Mouse (Mus musculus): ENCODE data around the gene Ahdc1. TPM values are rescaled to one million over a fixed set of nuclear protein-coding genes. Genes with fewer than 3 reads are reported as not detected.

Ahdc1 gene
- total and polyA plus RNA-seq, 2 experiments from 2014 or later, result 5.2 to 40.5 TPM

- peak overlapping the region; percentile 41 for H3K27ac ChIP-seq (ENCODE audit: low read depth)
- ATAC-seq (ENCODE audit: insufficient read depth, low read depth) (no peak), DNase-seq (ENCODE audit: low spot score) (no peak)
- no peak for TF ChIP-seq EP300 (IDR thresholded peaks at IDR 0.05; ENCODE audit: low read depth)
- TF ChIP-seq CTCF (IDR thresholded peaks at IDR 0.05; ENCODE audit: low read depth), result no peak
- H3K9me3 ChIP-seq (replicated peaks; ENCODE audit: control insufficient read depth, low read length), result no peaks in the 10 kb centered on the region
- H3K4me2 ChIP-seq (ENCODE audit: low read depth, low read length), result no peak overlapping the region
- H3K4me3 ChIP-seq (ENCODE audit: low read depth, low read length), result no peak overlapping the region
- 0 out of 2 replicates have a peak, but pooled peaks cover 8% of the 10 kb centered on the region for H3K36me3 ChIP-seq (replicated peaks; ENCODE audit: control insufficient read depth, insufficient read depth, low read length)
- no peak overlapping the region for H3K9ac ChIP-seq (replicated peaks; ENCODE audit: low read depth, low read length)
- 69% methylated on average over 13 of the region's 13 CpGs for WGBS
- H3K27me3 ChIP-seq (ENCODE audit: control insufficient read depth, insufficient read depth, low read length), result no peaks in the 10 kb centered on the region
- peaks cover 77% of the 10 kb centered on the region for H3K4me1 ChIP-seq (ENCODE audit: control insufficient read depth, insufficient read depth)
Measured at GRCm38 (mm10) chr4:133052995-133053572, 42.0 kb downstream of the Ahdc1 start.

GRCm38 (mm10) chr4:133054530-133054929 is 43.5 kb downstream of the Ahdc1 start:
- Histone ChIP-seq H3K4me3 (ENCODE audit: low read depth, low read length) (no peak overlapping the region), H3K27ac (ENCODE audit: low read depth) (no peak overlapping the region), H3K4me2 (ENCODE audit: low read depth, low read length) (no peak overlapping the region), H3K27me3 (ENCODE audit: control insufficient read depth, insufficient read depth, low read length) (no peaks in the 10 kb centered on the region), H3K4me1 (ENCODE audit: control insufficient read depth, insufficient read depth) (peaks cover 73% of the 10 kb centered on the region), H3K36me3 (replicated peaks; ENCODE audit: control insufficient read depth, insufficient read depth, low read length) (0 out of 2 replicates have a peak, but pooled peaks cover 8% of the 10 kb centered on the region), H3K9me3 (replicated peaks; ENCODE audit: control insufficient read depth, low read length) (no peaks in the 10 kb centered on the region), H3K9ac (replicated peaks; ENCODE audit: low read depth, low read length) (no peak overlapping the region)
- no peak for DNase-seq (ENCODE audit: low spot score)
- TF ChIP-seq CTCF (IDR thresholded peaks at IDR 0.05; ENCODE audit: low read depth) (no peak), EP300 (IDR thresholded peaks at IDR 0.05; ENCODE audit: low read depth) (no peak)
- 77% methylated on average over 6 of the region's 6 CpGs for WGBS
- no peak for ATAC-seq (ENCODE audit: insufficient read depth, low read depth)

GRCm38 (mm10) chr4:133055163-133055951 is 44.3 kb downstream of the Ahdc1 start:
- Histone ChIP-seq H3K9me3 (replicated peaks; ENCODE audit: control insufficient read depth, low read length) (no peaks in the 10 kb centered on the region), H3K36me3 (replicated peaks; ENCODE audit: control insufficient read depth, insufficient read depth, low read length) (0 out of 2 replicates have a peak, but pooled peaks cover 8% of the 10 kb centered on the region), H3K9ac (replicated peaks; ENCODE audit: low read depth, low read length) (no peak overlapping the region), H3K27me3 (ENCODE audit: control insufficient read depth, insufficient read depth, low read length) (no peaks in the 10 kb centered on the region), H3K4me3 (ENCODE audit: low read depth, low read length) (no peak overlapping the region), H3K4me2 (ENCODE audit: low read depth, low read length) (no peak overlapping the region), H3K27ac (ENCODE audit: low read depth) (peak overlapping the region; percentile 75), H3K4me1 (ENCODE audit: control insufficient read depth, insufficient read depth) (peaks cover 65% of the 10 kb centered on the region)
- ATAC-seq (ENCODE audit: insufficient read depth, low read depth) (no peak), DNase-seq (ENCODE audit: low spot score) (no peak)
- no peak for TF ChIP-seq CTCF (IDR thresholded peaks at IDR 0.05; ENCODE audit: low read depth)
- TF ChIP-seq EP300 (IDR thresholded peaks at IDR 0.05; ENCODE audit: low read depth), result no peak
- WGBS, result 77% methylated on average over 8 of the region's 8 CpGs

- H3K9ac ChIP-seq (replicated peaks; ENCODE audit: low read depth, low read length), result no peak overlapping the region
- no peaks in the 10 kb centered on the region for H3K27me3 ChIP-seq (ENCODE audit: control insufficient read depth, insufficient read depth, low read length)
- no peaks in the 10 kb centered on the region for H3K9me3 ChIP-seq (replicated peaks; ENCODE audit: control insufficient read depth, low read length)
- ATAC-seq (ENCODE audit: insufficient read depth, low read depth) (peak; percentile 79), DNase-seq (ENCODE audit: low spot score) (peak; percentile 91)
- no peak overlapping the region for H3K4me3 ChIP-seq (ENCODE audit: low read depth, low read length)
- H3K36me3 ChIP-seq (replicated peaks; ENCODE audit: control insufficient read depth, insufficient read depth, low read length), result 0 out of 2 replicates have a peak, but pooled peaks cover 17% of the 10 kb centered on the region
- peak overlapping the region; percentile 13; the same call in 1 of the 2 replicates for H3K4me2 ChIP-seq (ENCODE audit: low read depth, low read length)
- TF ChIP-seq EP300 (IDR thresholded peaks at IDR 0.05; ENCODE audit: low read depth) (peak; percentile 60; the same call in 1 of the 2 replicates), CTCF (IDR thresholded peaks at IDR 0.05; ENCODE audit: low read depth) (peak; percentile 84)
- H3K27ac ChIP-seq (ENCODE audit: low read depth), result peak overlapping the region; percentile 75
- 3% methylated on average over 14 of the region's 15 CpGs for WGBS
- H3K4me1 ChIP-seq (ENCODE audit: control insufficient read depth, insufficient read depth), result peaks cover 56% of the 10 kb centered on the region
Measured at GRCm38 (mm10) chr4:133056069-133056890, 45.2 kb downstream of the Ahdc1 start.

All from heart, postnatal 0 days (tissue).